Mouse (Mus musculus): Measurements from ENCODE around the gene Gm6588. TPM values are rescaled to one million over a fixed set of nuclear protein-coding genes. Genes with fewer than 3 reads are reported as not detected.

Gm6588 gene
- polyA plus RNA-seq, 1 experiment from 2014 or later, result 0.57 TPM

GRCm38 (mm10) chr5:112499918-112500682 lies 50.9 kb downstream of the Gm6588 start:
- no peak overlapping the region for H3K4me3 ChIP-seq (replicated peaks)
- H3K4me1 ChIP-seq, result peaks cover 30% of the 10 kb centered on the region
- no peaks in the 10 kb centered on the region for H3K27me3 ChIP-seq
- no peak overlapping the region for H3K9ac ChIP-seq
- no peaks in the 10 kb centered on the region for H3K36me3 ChIP-seq (replicated peaks)
- 48% methylated on average over 8 of the region's 8 CpGs for WGBS
- no peak overlapping the region for H3K4me2 ChIP-seq
- no peaks in the 10 kb centered on the region for H3K9me3 ChIP-seq
- peak overlapping the region; percentile 84 for H3K27ac ChIP-seq
- ATAC-seq (ENCODE audit: low FRiP score), result peak; percentile 69; the same call in 1 of the 2 replicates

Other genes starting within 250 kb of the Gm6588 start
- gene Cryba4, start 196.9 kb upstream of the Gm6588 start, polyA plus RNA-seq (2016; fragmentation: Nextera tagmentation; extraction: Ambion mirVana), result 1.2 and 1.4 TPM in 2 replicates
- gene Crybb1, start 193.6 kb upstream of the Gm6588 start, polyA plus RNA-seq (2016; fragmentation: Nextera tagmentation; extraction: Ambion mirVana), result 1.2 and 1.3 TPM in 2 replicates
- 27.1 and 28.6 TPM in 2 replicates for gene Tpst2, start 172.7 kb upstream of the Gm6588 start, polyA plus RNA-seq (2016; fragmentation: Nextera tagmentation; extraction: Ambion mirVana)
- 38.1 and 39.5 TPM in 2 replicates for gene Tfip11, start 123.1 kb upstream of the Gm6588 start, polyA plus RNA-seq (2016; fragmentation: Nextera tagmentation; extraction: Ambion mirVana)
- gene Srrd, start 106.4 kb upstream of the Gm6588 start, polyA plus RNA-seq (2016; fragmentation: Nextera tagmentation; extraction: Ambion mirVana), result 47.3 and 50.0 TPM in 2 replicates
- gene Hps4, start 106.3 kb upstream of the Gm6588 start, polyA plus RNA-seq (2016; fragmentation: Nextera tagmentation; extraction: Ambion mirVana), result 36.1 and 37.3 TPM in 2 replicates
- 0.22 and 0.31 TPM in 2 replicates for gene Gm6583, start 93.4 kb upstream of the Gm6588 start, polyA plus RNA-seq (2016; fragmentation: Nextera tagmentation; extraction: Ambion mirVana)
- 38.6 and 57.3 TPM in 2 replicates for gene Asphd2, start 54.6 kb upstream of the Gm6588 start, polyA plus RNA-seq (2016; fragmentation: Nextera tagmentation; extraction: Ambion mirVana)
- 13.4 and 14.8 TPM in 2 replicates for gene Sez6l, start 127.8 kb downstream of the Gm6588 start, polyA plus RNA-seq (2016; fragmentation: Nextera tagmentation; extraction: Ambion mirVana)